Mouse (Mus musculus) kidney, postnatal 0 days (tissue): Measurements from ENCODE around the gene Cyp2e1. TPM values are rescaled to one million over a fixed set of nuclear protein-coding genes. Genes with fewer than 3 reads are reported as not detected.
"Not testable (repeated sequence)": the region's sequence is repeated elsewhere in the genome, so short reads cannot be mapped to it uniquely, and the experiment has no call there.

Experiments
- ATAC-seq: fragments of 200-750 bp; cut with Nextera tagmentation; replicated peaks from 2 replicates; pipeline ENCODE4 v1.8.0; 2017; ENCODE audit warnings: low read depth, moderate number of reproducible peaks, moderate TSS enrichment, moderate library complexity; ENCODE audit not compliant: low FRiP score
- DNase-seq: peaks from one replicate; pipeline ENCODE4 v3.0.0-alpha.2; 2016; ENCODE audit warnings: low spot score
- H3K27ac ChIP-seq: fragments of 300-500 bp; sonication (generic); 2 replicates; pipeline ENCODE4 v1.5.1; 2014; ENCODE audit warnings: mild to moderate bottlenecking
- H3K27me3 ChIP-seq: fragments of 300-500 bp; sonication (generic); 2 replicates; pipeline ENCODE4 v1.6.1; 2014; ENCODE audit warnings: low read length, mixed read lengths; ENCODE audit not compliant: insufficient read depth
- H3K36me3 ChIP-seq: fragments of 300-500 bp; sonication (generic); 2 replicates; pipeline ENCODE4 v1.6.1; 2014; ENCODE audit warnings: low read length, mixed read lengths; ENCODE audit not compliant: insufficient read depth
- H3K4me1 ChIP-seq: fragments of 300-500 bp; sonication (generic); replicated peaks from 2 replicates; pipeline ENCODE4 v1.6.1; 2014; ENCODE audit warnings: antibody characterized with exemption, low read length, mixed read lengths; ENCODE audit not compliant: insufficient read depth
- H3K4me2 ChIP-seq: fragments of 300-500 bp; sonication (generic); 2 replicates; pipeline ENCODE4 v1.6.1; 2014; ENCODE audit warnings: mild to moderate bottlenecking, low read length, moderate library complexity, mixed read lengths
- H3K4me3 ChIP-seq: fragments of 300-500 bp; sonication (generic); replicated peaks from 2 replicates; pipeline ENCODE4 v1.5.1; 2014; ENCODE audit warnings: low read depth, low read length
- H3K9ac ChIP-seq: fragments of 300-500 bp; sonication (generic); 2 replicates; pipeline ENCODE4 v1.6.1; 2014; ENCODE audit warnings: low read depth, low read length
- H3K9me3 ChIP-seq: fragments of 300-500 bp; sonication (generic); replicated peaks from 2 replicates; pipeline ENCODE4 v1.6.1; 2016; ENCODE audit warnings: low read length, inconsistent platforms, mixed read lengths
- CTCF ChIP-seq: IDR thresholded peaks from 2 replicates; pipeline ENCODE4 v1.5.1; 2016; ENCODE audit warnings: antibody characterized with exemption, low read depth, mild to moderate bottlenecking, moderate library complexity
- WGBS: fragments of 180-500 bp; shearing (Covaris S2); extraction: QIAGEN DNeasy Blood & Tissue Kit; methylation state at CpG from one replicate; pipeline ENCODE4 v1.1.7; 2014; 5-methylcytosine and 5-hydroxymethylcytosine counted together
- polyA plus RNA-seq: library from polyadenylated mRNA; unstranded; fragments of >200 nt; fragmentation: Nextera tagmentation; extraction: Ambion mirVana; gene quantifications from 2 replicates; pipeline ENCODE4 v1.2.1, GENCODE M21; 2015

The Cyp2e1 gene
- polyA plus RNA-seq, 1 experiment from 2014 or later, result 4.4 TPM

- no peak overlapping the region for H3K27ac ChIP-seq
- no peak overlapping the region for H3K4me3 ChIP-seq
- H3K36me3 ChIP-seq, result no peaks in the 10 kb centered on the region
- WGBS, result 74% methylated on average over 6 of the region's 6 CpGs
- H3K27me3 ChIP-seq, result no peaks in the 10 kb centered on the region
- no peaks in the 10 kb centered on the region for H3K4me1 ChIP-seq
- no peak overlapping the region for H3K9ac ChIP-seq
- TF ChIP-seq CTCF, result no peak
- no peak for ATAC-seq
- no peaks in the 10 kb centered on the region for H3K9me3 ChIP-seq
- no peak for DNase-seq
- no peak overlapping the region for H3K4me2 ChIP-seq
These were observed 15.3 kb upstream of the Cyp2e1 start for GRCm38 (mm10) chr7:140748116-140748826.

DNA sequence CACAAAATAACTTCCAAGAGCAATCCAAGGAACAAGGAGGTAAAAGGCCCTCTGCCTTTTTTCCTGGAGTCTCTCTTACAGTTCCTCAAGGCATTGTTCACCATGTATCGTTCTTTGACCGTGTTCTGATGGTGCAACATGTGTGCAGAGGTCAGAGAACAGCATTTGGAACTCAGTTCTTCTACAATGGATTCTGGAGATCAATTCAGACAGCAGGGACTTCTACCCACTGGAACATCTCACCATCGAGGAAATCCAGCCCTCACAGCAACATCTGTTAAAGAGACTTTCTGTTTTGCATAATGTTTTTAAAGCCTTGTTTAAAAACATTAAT is 14.7 kb upstream of the Cyp2e1 start:
- Histone ChIP-seq H3K9ac (no peak overlapping the region), H3K4me2 (no peak overlapping the region), H3K9me3 (no peaks in the 10 kb centered on the region), H3K27ac (no peak overlapping the region), H3K4me1 (no peaks in the 10 kb centered on the region), H3K4me3 (no peak overlapping the region), H3K27me3 (no peaks in the 10 kb centered on the region), H3K36me3 (no peaks in the 10 kb centered on the region)
- no peak for DNase-seq
- ATAC-seq, result no peak
- WGBS, result 84% methylated on average over 3 of the region's 3 CpGs
- no peak for TF ChIP-seq CTCF

- Histone ChIP-seq H3K36me3 (no peaks in the 10 kb centered on the region), H3K27ac (no peak overlapping the region), H3K4me3 (no peak overlapping the region), H3K9ac (no peak overlapping the region), H3K4me2 (no peak overlapping the region), H3K4me1 (no peaks in the 10 kb centered on the region), H3K9me3 (no peaks in the 10 kb centered on the region), H3K27me3 (no peaks in the 10 kb centered on the region)
- DNase-seq (no peak), ATAC-seq (no peak)
- TF ChIP-seq CTCF, result no peak
These were observed 9.0 kb upstream of the Cyp2e1 start for GRCm38 (mm10) chr7:140754556-140754955.

DNA sequence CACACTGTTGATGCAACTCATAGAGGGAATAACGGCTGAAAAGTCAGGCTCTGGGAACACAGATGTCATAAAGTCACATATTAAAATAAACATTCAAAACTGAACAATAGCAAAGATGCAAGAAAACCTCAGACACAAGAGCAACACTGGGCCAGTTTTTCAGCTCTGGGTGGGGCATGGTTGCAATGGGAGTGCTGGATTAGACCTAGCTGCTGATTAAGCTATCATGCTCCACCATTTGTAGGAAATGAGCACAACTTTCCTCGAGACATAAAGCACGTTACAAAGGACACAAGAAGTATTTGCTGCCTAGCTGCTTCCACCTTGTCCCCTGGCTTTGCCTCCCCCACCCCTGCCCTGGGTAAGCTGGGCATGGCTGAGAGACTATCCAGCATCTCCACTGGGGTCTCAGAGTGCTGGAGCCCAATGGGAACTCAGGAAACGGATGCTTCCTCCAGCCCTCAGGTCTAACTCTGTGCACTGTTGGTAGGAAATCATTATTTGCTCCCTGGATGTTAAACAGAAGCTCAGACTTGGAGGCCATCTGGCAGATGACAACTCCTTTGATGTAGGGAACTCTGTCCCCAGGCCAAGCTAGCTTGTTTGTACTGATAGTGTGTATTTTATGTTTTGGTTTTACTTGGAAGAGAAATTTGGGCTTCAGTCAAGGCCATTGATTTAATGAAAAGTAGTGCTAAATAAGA is 7.2 kb upstream of the Cyp2e1 start:
- Histone ChIP-seq H3K36me3 (no peaks in the 10 kb centered on the region), H3K4me3 (no peak overlapping the region), H3K4me1 (no peaks in the 10 kb centered on the region), H3K9me3 (no peaks in the 10 kb centered on the region), H3K27me3 (no peaks in the 10 kb centered on the region), H3K4me2 (no peak overlapping the region), H3K9ac (no peak overlapping the region), H3K27ac (no peak overlapping the region)
- no peak for DNase-seq
- WGBS, result 66% methylated on average over 4 of the region's 4 CpGs
- no peak for TF ChIP-seq CTCF
- no peak for ATAC-seq

GRCm38 (mm10) chr7:140760647-140761046 is 2.9 kb upstream of the Cyp2e1 start:
- Histone ChIP-seq H3K4me3 (no peak overlapping the region), H3K36me3 (no peaks in the 10 kb centered on the region), H3K9me3 (no peaks in the 10 kb centered on the region), H3K9ac (no peak overlapping the region), H3K4me2 (no peak overlapping the region), H3K27ac (no peak overlapping the region), H3K4me1 (no peaks in the 10 kb centered on the region), H3K27me3 (no peaks in the 10 kb centered on the region)
- DNase-seq (no peak), ATAC-seq (no peak)
- no peak for TF ChIP-seq CTCF

GRCm38 (mm10) chr7:140765391-140765790 is 1.9 kb downstream of the Cyp2e1 start:
- H3K27me3 ChIP-seq, H3K36me3 ChIP-seq, H3K4me2 ChIP-seq, H3K4me1 ChIP-seq, H3K27ac ChIP-seq, H3K9ac ChIP-seq, ATAC-seq, H3K4me3 ChIP-seq, DNase-seq, H3K9me3 ChIP-seq: not testable (repeated sequence)
- WGBS, result 64% methylated on average over 1 of the region's 1 CpGs
